ENCODE assay signal across 8 mouse cellular contexts in genomic region chr5:106457986-106458476, GRCm38 (mm10). TPM values are rescaled to one million over a fixed set of nuclear protein-coding genes. Genes with fewer than 3 reads are reported as not detected.
A peak's percentile ranks its signal among the peaks of the same experiment; 100 is the strongest.
DNase-seq lines count a peak whose midpoint lies in the region; ATAC-seq and TF ChIP-seq lines count a peak whose summit lies in the region.

TSS of gene Barhl2 (minus strand) at chr5:106458166.

- no peaks in the 10 kb centered on the region for H3K9me3 ChIP-seq in lung, embryonic 15.5 days
- no peaks in the 10 kb centered on the region for H3K9me3 ChIP-seq in forebrain, embryonic 12.5 days
- no peaks in the 10 kb centered on the region for H3K9me3 ChIP-seq in limb, embryonic 10.5 days (replicated peaks)

- H3K27ac ChIP-seq in lung, embryonic 15.5 days: no peak within 1 kb of the TSS
- peak within 1 kb of the TSS; percentile 81 for H3K27ac ChIP-seq in forebrain, embryonic 12.5 days
- no peak within 1 kb of the TSS; the same call in 1 of the 2 replicates for H3K27ac ChIP-seq in limb, embryonic 10.5 days
- no peak within 1 kb of the TSS for H3K27ac ChIP-seq in olfactory bulb, adult 2 months (ENCODE audit: insufficient read depth, low read depth, low read length)

- H3K4me2 ChIP-seq in lung, embryonic 15.5 days: peak within 1 kb of the TSS; percentile 95
- peak within 1 kb of the TSS; percentile 89 for H3K4me2 ChIP-seq in forebrain, embryonic 12.5 days

- under 1% methylated on average over 40 of the region's 57 CpGs for WGBS in lung, embryonic 15.5 days
- WGBS in forebrain, embryonic 12.5 days: under 1% methylated on average over 31 of the region's 57 CpGs
- under 1% methylated on average over 52 of the region's 57 CpGs for WGBS in limb, embryonic 10.5 days
- WGBS in olfactory bulb, adult 2 months: 2% methylated on average over 56 of the region's 57 CpGs

- TF ChIP-seq CTCF in olfactory bulb, adult 2 months (IDR thresholded peaks at IDR 0.05; ENCODE audit: insufficient read depth, low read depth, low read length): no peak

- no peak within 1 kb of the TSS; the same call in 1 of the 2 replicates for H3K9ac ChIP-seq in lung, embryonic 15.5 days
- peak within 1 kb of the TSS; percentile 65 for H3K9ac ChIP-seq in forebrain, embryonic 12.5 days

- peak; percentile 37; the same call in 1 of the 2 replicates for ATAC-seq in lung, embryonic 15.5 days (ENCODE audit: borderline replicate concordance, extremely low read depth, low FRiP score, low TSS enrichment)
- ATAC-seq in forebrain, embryonic 12.5 days (ENCODE audit: low FRiP score): peak; percentile 37

- peaks cover 97% of the 10 kb centered on the region for H3K27me3 ChIP-seq in lung, embryonic 15.5 days
- H3K27me3 ChIP-seq in forebrain, embryonic 12.5 days: peaks cover 95% of the 10 kb centered on the region
- peaks cover 100% of the 10 kb centered on the region for H3K27me3 ChIP-seq in limb, embryonic 10.5 days (ENCODE audit: low read depth, poor library complexity, severe bottlenecking)

- H3K36me3 ChIP-seq in lung, embryonic 15.5 days: no peaks in the 10 kb centered on the region
- no peaks in the 10 kb centered on the region for H3K36me3 ChIP-seq in forebrain, embryonic 12.5 days (replicated peaks)
- no peaks in the 10 kb centered on the region for H3K36me3 ChIP-seq in limb, embryonic 10.5 days

- no peak for DNase-seq in lung, adult 18-20 months
- no peak for DNase-seq in limb, embryonic 10.5 days (ENCODE audit: low spot score)
- no peak for DNase-seq in spleen, adult 18-20 months
- DNase-seq in retina, embryonic 14.5 days (ENCODE audit: low spot score): no peak
- no peak for DNase-seq in kidney, adult 8-10 months

- peaks cover 23% of the 10 kb centered on the region for H3K4me1 ChIP-seq in lung, embryonic 15.5 days
- H3K4me1 ChIP-seq in forebrain, embryonic 12.5 days: peaks cover 45% of the 10 kb centered on the region
- H3K4me1 ChIP-seq in limb, embryonic 10.5 days: peaks cover 39% of the 10 kb centered on the region
- H3K4me1 ChIP-seq in olfactory bulb, adult 2 months (ENCODE audit: control insufficient read depth, insufficient read depth, low read length): no peaks in the 10 kb centered on the region

- no peak for TF ChIP-seq POLR2A in olfactory bulb, adult 2 months (IDR thresholded peaks at IDR 0.05; ENCODE audit: insufficient read depth, low read depth, low read length)

- peak within 1 kb of the TSS; percentile 45 for H3K4me3 ChIP-seq in lung, embryonic 15.5 days
- peak within 1 kb of the TSS; percentile 61 for H3K4me3 ChIP-seq in forebrain, embryonic 12.5 days (replicated peaks)
- peak within 1 kb of the TSS; percentile 60 for H3K4me3 ChIP-seq in limb, embryonic 10.5 days
- H3K4me3 ChIP-seq in olfactory bulb, adult 2 months (ENCODE audit: insufficient read depth, low read depth, low read length): peak within 1 kb of the TSS; percentile 28

RNA-seq across cellular contexts. Expression of gene Barhl2, which starts in this region (rescaled TPM):
- not detected in 2 replicates for polyA plus RNA-seq in lung, embryonic 15.5 days (2015; fragmentation: Nextera tagmentation; extraction: Ambion mirVana)
- 6.2 and 7.6 TPM in 2 replicates for polyA plus RNA-seq in forebrain, embryonic 12.5 days (2016; fragmentation: Nextera tagmentation; extraction: Ambion mirVana)
- not detected in 2 replicates for polyA plus RNA-seq in limb, embryonic 10.5 days (2016; fragmentation: Nextera tagmentation; extraction: Ambion mirVana)
- not detected in 2 replicates for polyA plus RNA-seq in olfactory bulb, adult 2 months (2012; ENCODE audit: insufficient read depth, insufficient read length, low replicate concordance, missing spikeins)

Comparison
In these comparisons a context has a peak if more than half of its experiments do, and no peak if none do; other contexts are left out.
1. Peak in ATAC-seq, H3K4me3 ChIP-seq and H3K4me2 ChIP-seq in lung, embryonic 15.5 days; RNA of the gene not detected or under 1 TPM.